Mouse (Mus musculus) lung, postnatal 36 days (tissue): ENCODE measurements around the gene Nr2c1.

ENCODE experiments used
- DNase-seq: peaks from one replicate; pipeline ENCODE4 v3.0.0; 2022; ENCODE audit warnings: mixed read lengths

Nr2c1 gene

DNA sequence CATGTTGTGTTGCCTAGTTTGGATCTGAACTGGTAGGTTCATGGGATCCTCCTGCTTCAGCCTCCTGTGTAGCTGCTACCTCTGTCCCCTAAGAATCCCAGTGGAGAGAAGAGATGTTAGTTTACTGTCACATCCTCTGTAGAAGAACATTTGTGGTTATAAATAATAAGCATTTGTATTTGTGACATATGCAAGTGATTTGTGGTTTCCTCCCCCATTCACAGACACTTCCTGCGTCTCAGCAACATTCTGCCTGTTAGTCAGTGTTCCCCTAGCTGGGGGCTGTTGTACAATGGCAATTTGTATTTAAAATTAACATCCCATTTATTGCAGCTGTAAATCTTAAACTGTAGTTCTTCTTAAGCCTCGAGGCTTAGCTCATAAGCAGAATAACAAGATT is 63.9 kb downstream of the Nr2c1 start:
- DNase-seq: no peak

DNA sequence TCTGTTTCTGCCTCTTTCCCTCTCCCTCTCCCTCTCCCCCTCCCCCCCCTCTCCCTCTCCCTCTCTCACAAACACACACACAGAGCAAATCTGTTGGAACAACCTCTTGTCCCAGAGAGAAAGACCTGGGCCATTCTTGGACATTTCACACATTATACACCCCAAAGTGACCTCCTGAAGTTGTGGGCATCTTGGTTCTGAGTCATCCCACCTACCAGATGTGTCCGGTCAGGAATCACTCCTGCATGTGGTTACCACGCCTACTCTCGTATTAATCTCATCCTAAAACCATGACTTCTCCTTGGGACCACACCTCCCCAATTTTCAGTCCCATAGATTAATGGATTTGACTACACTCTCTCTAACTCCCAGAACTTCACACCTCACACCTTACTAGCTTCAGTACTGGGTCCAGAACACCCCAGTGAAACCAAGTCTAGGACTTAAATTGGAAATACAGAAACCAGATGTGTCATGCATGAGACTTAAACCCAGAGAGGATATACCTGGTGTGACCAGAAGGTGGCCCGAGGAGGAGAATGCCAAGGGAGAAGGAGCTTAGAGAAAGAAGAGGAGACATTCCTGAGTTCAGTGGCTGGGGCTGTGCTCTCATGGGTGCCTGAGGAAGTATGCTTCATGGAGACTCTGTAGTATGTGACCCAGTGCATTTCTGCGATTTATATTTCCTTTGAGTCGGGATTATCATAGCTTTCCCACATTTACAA is 77.4 kb downstream of the Nr2c1 start:
- DNase-seq: no peak

DNA sequence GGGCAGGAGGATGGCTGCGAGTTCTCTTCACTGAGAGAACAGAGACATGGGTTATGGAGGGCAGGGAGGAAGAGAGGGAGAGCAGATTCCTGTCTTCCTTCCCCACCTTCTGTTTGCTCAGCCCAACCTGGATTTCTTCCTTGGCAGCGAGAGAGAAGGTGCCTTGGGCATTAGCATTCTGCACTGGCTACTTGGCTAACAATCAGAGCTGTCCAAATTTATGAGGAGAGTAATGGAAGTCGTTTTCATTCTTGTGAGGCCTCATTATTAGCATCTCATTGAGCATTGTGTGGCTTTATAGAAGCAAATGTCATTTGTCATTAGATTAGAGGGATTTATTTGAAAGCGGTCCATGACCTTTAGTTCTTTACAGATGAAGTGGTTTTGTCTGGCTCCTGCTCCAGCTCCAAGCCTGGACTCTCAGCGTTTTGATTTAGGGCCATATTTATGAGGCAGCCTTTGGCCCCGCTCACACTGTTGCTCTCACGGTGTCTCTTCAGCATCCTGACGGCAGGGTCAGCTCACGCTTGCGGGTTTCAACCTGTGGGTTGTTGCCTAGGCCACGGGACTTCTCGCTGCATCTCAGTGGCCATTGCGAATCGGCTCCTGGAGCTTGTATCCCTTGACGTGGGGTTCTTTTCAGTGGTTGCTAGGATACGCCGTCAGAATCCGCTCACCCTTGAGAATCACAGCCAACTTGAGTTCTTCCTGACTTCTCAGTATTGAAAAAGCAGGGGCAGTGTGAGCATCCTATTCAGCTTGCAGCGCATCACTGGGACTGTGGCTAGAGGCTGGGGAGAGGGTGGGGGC is 82.6 kb downstream of the Nr2c1 start:
- no peak for DNase-seq

DNA sequence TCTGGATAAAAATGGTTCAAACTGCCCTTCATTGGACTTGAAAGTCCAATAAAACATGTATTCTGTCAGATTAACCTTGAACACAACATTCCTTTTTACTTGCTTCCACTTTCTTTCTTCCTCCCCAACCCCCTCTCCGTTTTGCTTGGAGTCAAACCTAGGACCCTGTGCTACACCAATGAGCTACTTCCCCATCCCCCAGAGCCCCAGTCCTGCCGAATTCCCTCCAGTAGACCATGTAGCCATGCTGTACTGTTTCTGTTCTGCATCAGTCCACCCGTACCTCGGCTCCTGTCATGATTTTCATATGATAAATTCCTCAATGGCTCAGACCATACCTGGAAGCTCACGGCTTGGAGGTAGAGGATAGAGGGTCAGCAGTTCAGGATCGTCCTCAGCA is 83.2 kb downstream of the Nr2c1 start:
- no peak for DNase-seq

DNA sequence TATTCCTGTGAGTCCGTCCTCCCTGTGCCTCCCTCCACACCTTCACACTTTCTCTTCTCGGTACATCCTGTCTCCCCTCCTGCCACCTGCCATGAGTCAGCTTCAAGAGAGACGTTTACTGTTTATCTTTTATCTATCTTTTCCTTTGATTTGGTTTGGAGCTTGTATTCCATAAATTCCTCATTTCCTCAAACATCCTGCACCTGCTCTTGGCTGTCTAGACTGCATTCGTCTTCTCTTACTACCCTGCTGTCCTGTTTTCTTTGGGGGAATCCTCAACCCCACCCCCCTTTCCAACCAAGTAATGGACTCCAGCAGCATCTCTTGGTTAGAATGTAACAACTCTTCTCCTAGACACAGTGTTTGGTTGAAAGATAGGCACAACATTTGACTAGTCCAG is 87.4 kb downstream of the Nr2c1 start:
- no peak for DNase-seq

DNA sequence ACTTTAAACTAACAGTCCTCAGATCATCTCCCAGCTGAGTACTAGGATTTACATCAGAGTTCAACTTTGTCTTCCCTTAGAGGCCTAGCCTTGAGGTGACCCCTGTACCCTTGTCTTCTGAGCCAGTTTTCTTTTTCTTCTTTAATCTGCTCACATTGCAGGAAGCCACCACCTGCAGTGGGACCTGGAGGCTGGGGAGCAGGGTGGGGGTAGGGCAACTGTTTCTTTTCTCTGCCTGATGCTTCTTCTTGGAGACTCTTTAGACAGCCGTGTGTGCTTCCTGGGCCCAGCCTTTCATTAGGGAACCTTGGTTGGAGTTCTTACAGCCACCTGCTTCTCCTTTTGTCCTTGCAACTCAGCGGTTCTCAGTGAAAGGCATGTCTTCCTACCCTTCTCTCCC is 93.5 kb downstream of the Nr2c1 start:
- DNase-seq: no peak
